Mouse (Mus musculus) liver, embryonic 14.5 days (tissue): ENCODE results near the gene Pacrg. TPM values are rescaled to one million over a fixed set of nuclear protein-coding genes. Genes with fewer than 3 reads are reported as not detected.

Experiments
- ATAC-seq: fragments of 200-750 bp; cut with Nextera tagmentation; 2 replicates; pipeline ENCODE4 v1.8.0; 2017; ENCODE audit warnings: moderate number of reproducible peaks, mild to moderate bottlenecking, moderate library complexity; ENCODE audit not compliant: insufficient read depth
- DNase-seq, 3 experiments: peaks; one replicate each; pipeline ENCODE4 v3.0.0-alpha.2; 2012 to 2013; ENCODE audit warnings: low read depth in 3 of 3, low spot score in 3 of 3
- H3K27ac ChIP-seq: fragments of 300-500 bp; sonication (generic); 2 replicates; pipeline ENCODE4 v1.5.1; 2014; ENCODE audit warnings: moderate library complexity, mild to moderate bottlenecking, control low read depth, inconsistent platforms
- H3K27me3 ChIP-seq: fragments of 300-500 bp; sonication (generic); 2 replicates; pipeline ENCODE4 v1.6.1; 2014; ENCODE audit warnings: mild to moderate bottlenecking, low read length, moderate library complexity; ENCODE audit not compliant: control insufficient read depth, insufficient read depth
- H3K36me3 ChIP-seq: fragments of 300-500 bp; sonication (generic); replicated peaks from 2 replicates; pipeline ENCODE4 v1.6.1; 2014; ENCODE audit warnings: low read depth; ENCODE audit not compliant: control insufficient read depth, insufficient read depth
- H3K4me1 ChIP-seq, 2 experiments: fragments of 200-500 bp in 1 of 2; fragments of 300-500 bp in 1 of 2; sonication (generic) in 1 of 2; replicated peaks; 2 replicates each; pipeline ENCODE4 v1.6.1; 2012 to 2014; ENCODE audit warnings: antibody characterized with exemption in 1 of 2, inconsistent platforms in 1 of 2, low read length in 1 of 2; ENCODE audit not compliant: control insufficient read depth in 2 of 2, insufficient read depth in 2 of 2
- H3K4me2 ChIP-seq: fragments of 300-500 bp; sonication (generic); 2 replicates; pipeline ENCODE4 v1.6.1; 2014; ENCODE audit warnings: low read depth, mild to moderate bottlenecking, control low read depth, moderate library complexity
- H3K4me3 ChIP-seq, 2 experiments: fragments of 200-500 bp in 1 of 2; fragments of 300-500 bp in 1 of 2; sonication (generic) in 1 of 2; 2 replicates each; pipeline ENCODE4 v1.5.1; 2012 to 2014; ENCODE audit warnings: low read depth in 2 of 2, low read length in 2 of 2, mild to moderate bottlenecking in 2 of 2, control low read depth in 1 of 2, inconsistent platforms in 1 of 2, moderate library complexity in 1 of 2; ENCODE audit not compliant: insufficient read depth in 1 of 2
- H3K9ac ChIP-seq: fragments of 300-500 bp; sonication (generic); replicated peaks from 2 replicates; pipeline ENCODE4 v1.6.1; 2014; ENCODE audit warnings: mild to moderate bottlenecking, control low read depth, moderate library complexity
- H3K9me3 ChIP-seq: fragments of 300-500 bp; sonication (generic); 2 replicates; pipeline ENCODE4 v1.6.1; 2016; ENCODE audit warnings: low read length, mixed read lengths; ENCODE audit not compliant: control insufficient read depth
- CTCF ChIP-seq: IDR thresholded peaks from 2 replicates; pipeline ENCODE4 v1.5.1; 2016; ENCODE audit warnings: antibody characterized with exemption, low read depth, control low read depth
- EP300 ChIP-seq: IDR thresholded peaks from 2 replicates; pipeline ENCODE4 v1.6.1; 2016; ENCODE audit warnings: antibody characterized with exemption, low read depth
- WGBS: fragments of 180-500 bp; shearing (Covaris S2); extraction: QIAGEN DNeasy Blood & Tissue Kit; methylation state at CpG from one replicate; pipeline ENCODE4 v1.1.7; 2014; ENCODE audit not compliant: insufficient replicate concordance; 5-methylcytosine and 5-hydroxymethylcytosine counted together
- polyA plus RNA-seq, 2 experiments: library from polyadenylated mRNA; depleted of rRNA in 1 of 2; stranded (reverse) in 1 of 2; unstranded in 1 of 2; fragments of >200 nt; fragmentation: Nextera tagmentation in 1 of 2; extraction: Ambion mirVana in 1 of 2; gene quantifications; 2 replicates each; pipeline versions ENCODE4 v1.2.1 to v1.2.3; 2012 to 2014

Pacrg gene
- polyA plus RNA-seq, 2 experiments = 0.04 TPM; not detected in 1

GRCm38 (mm10) chr17:10562871-10563270 is 277.2 kb downstream of the Pacrg start:
- H3K4me3 ChIP-seq = no peak overlapping the region
- H3K9me3 ChIP-seq = no peaks in the 10 kb centered on the region
- 63% methylated on average over 7 of the region's 7 CpGs for WGBS
- DNase-seq (no peak), ATAC-seq (no peak)
- no peak overlapping the region for H3K4me2 ChIP-seq
- H3K27me3 ChIP-seq = no peaks in the 10 kb centered on the region
- H3K36me3 ChIP-seq = no peaks in the 10 kb centered on the region
- no peak for TF ChIP-seq EP300
- no peak for TF ChIP-seq CTCF
- no peak overlapping the region for H3K27ac ChIP-seq
- no peak overlapping the region for H3K9ac ChIP-seq
- H3K4me1 ChIP-seq = no peaks in the 10 kb centered on the region

- Histone ChIP-seq H3K9ac (no peak overlapping the region), H3K9me3 (no peaks in the 10 kb centered on the region), H3K27me3 (no peaks in the 10 kb centered on the region), H3K4me3 (no peak overlapping the region), H3K27ac (no peak overlapping the region), H3K4me2 (no peak overlapping the region), H3K4me1 (peaks cover 0 to 5% of the 10 kb centered on the region in 2 experiments; a peak in 2 of 4 replicates), H3K36me3 (no peaks in the 10 kb centered on the region)
- ATAC-seq (no peak), DNase-seq (no peak)
- TF ChIP-seq EP300 (no peak), CTCF (no peak)
- WGBS = 65% methylated on average over 3 of the region's 3 CpGs
These were observed 280.1 kb downstream of the Pacrg start for GRCm38 (mm10) chr17:10560053-10560452.

- Histone ChIP-seq H3K4me1 (peaks cover 0 to 5% of the 10 kb centered on the region in 2 experiments; a peak in 2 of 4 replicates), H3K36me3 (no peaks in the 10 kb centered on the region), H3K4me2 (no peak overlapping the region), H3K9me3 (no peaks in the 10 kb centered on the region), H3K4me3 (no peak overlapping the region), H3K9ac (no peak overlapping the region), H3K27me3 (no peaks in the 10 kb centered on the region), H3K27ac (no peak overlapping the region)
- DNase-seq (no peak), ATAC-seq (no peak)
- no peak for TF ChIP-seq CTCF
- no peak for TF ChIP-seq EP300
- 16% methylated on average over 8 of the region's 8 CpGs for WGBS
These were observed 281.4 kb downstream of the Pacrg start for GRCm38 (mm10) chr17:10558671-10559070.

GRCm38 (mm10) chr17:10552295-10553056 is 287.6 kb downstream of the Pacrg start:
- Histone ChIP-seq H3K4me2 (no peak overlapping the region), H3K36me3 (no peaks in the 10 kb centered on the region), H3K9me3 (no peaks in the 10 kb centered on the region), H3K27ac (no peak overlapping the region), H3K9ac (no peak overlapping the region), H3K4me3 (no peak overlapping the region), H3K27me3 (no peaks in the 10 kb centered on the region), H3K4me1 (peaks cover 0 to 5% of the 10 kb centered on the region in 2 experiments; a peak in 2 of 4 replicates)
- DNase-seq = no peak
- TF ChIP-seq EP300 (no peak), CTCF (no peak)
- 62% methylated on average over 16 of the region's 16 CpGs for WGBS
- ATAC-seq = no peak

GRCm38 (mm10) chr17:10550781-10551520 is 289.2 kb downstream of the Pacrg start:
- TF ChIP-seq CTCF (no peak), EP300 (no peak)
- Histone ChIP-seq H3K4me3 (no peak overlapping the region), H3K27ac (no peak overlapping the region), H3K4me2 (no peak overlapping the region), H3K27me3 (no peaks in the 10 kb centered on the region), H3K9ac (no peak overlapping the region), H3K4me1 (peaks cover 0 to 5% of the 10 kb centered on the region in 2 experiments; a peak in 2 of 4 replicates), H3K9me3 (no peaks in the 10 kb centered on the region), H3K36me3 (no peaks in the 10 kb centered on the region)
- ATAC-seq (no peak), DNase-seq (no peak)
- WGBS = 68% methylated on average over 15 of the region's 15 CpGs
